In the genomic region with DNA sequence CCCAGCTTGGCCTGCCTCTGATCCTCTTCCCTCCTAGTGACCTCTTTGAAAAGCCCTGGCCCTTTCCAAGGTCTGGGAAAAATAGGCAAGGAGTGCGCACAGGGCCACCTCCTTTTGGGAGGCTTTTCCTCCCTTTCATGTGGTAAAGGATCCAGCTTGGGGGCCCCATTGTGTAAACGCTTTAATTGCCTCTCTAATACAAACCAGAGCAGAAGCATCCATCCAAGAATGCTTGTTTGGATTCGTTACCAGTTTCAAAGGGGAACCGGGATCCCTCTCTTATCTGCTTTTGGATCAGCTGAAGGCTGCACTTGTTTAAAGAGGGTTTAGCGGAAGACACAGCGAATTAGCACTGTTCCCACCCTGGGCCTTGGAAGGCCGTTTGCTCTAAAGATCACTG, we compare ENCODE assay signal across 14 mouse cellular contexts.
DNase-seq lines count a peak whose midpoint lies in the region; TF ChIP-seq lines count a peak whose summit lies in the region.
"Had no signal": no experiment of that assay in that cellular context is flagged by ENCODE, and none has a peak within 500 bp of the region (broad histone marks: within the 10 kb centered on the region; RNA-seq: fewer than 3 reads in every experiment).

No protein-coding gene starts in this region.

- peaks cover 3% of the 10 kb centered on the region; the same call in 1 of the 2 replicates for H3K9me3 ChIP-seq in ES-E14 (ENCODE audit: control insufficient read depth, insufficient read depth, low read depth, low read length)
- H3K9me3 ChIP-seq: forebrain, embryonic 15.5 days; hindbrain, embryonic 12.5 days had no signal

- H3K36me3 ChIP-seq in ES-E14 (ENCODE audit: control insufficient read depth, insufficient read depth, low read length, poor library complexity, severe bottlenecking) = no peaks in the 10 kb centered on the region; the same call in 1 of the 2 replicates
- H3K36me3 ChIP-seq: forebrain, embryonic 15.5 days; hindbrain, embryonic 12.5 days had no signal

- H3K4me1 ChIP-seq in ES-E14 (ENCODE audit: control insufficient read depth in 2 of 2, insufficient read depth in 2 of 2, low read length in 2 of 2, poor library complexity in 1 of 2) = peaks cover 0 to 6% of the 10 kb centered on the region in 2 experiments; a peak in 1 of 4 replicates
- H3K4me1 ChIP-seq: hindbrain, embryonic 12.5 days had no signal

- DNase-seq in heart, adult 8-10 months (ENCODE audit: low spot score) = peak; percentile 48
- DNase-seq in heart, postnatal 25 days (ENCODE audit: low spot score) = no peak
- DNase-seq in ES-E14 (ENCODE audit: low read depth, low spot score) = peak; percentile 34
- DNase-seq in embryo, embryonic 11 days = peak; percentile 17
- DNase-seq in lung, postnatal 36 days = peak; percentile 13
- DNase-seq in thymus, postnatal 10 days (ENCODE audit: low spot score in 2 of 2) = no peak
- DNase-seq in cerebellum, adult 18-20 months = no peak
- DNase-seq: adrenal gland, postnatal 36 days; cerebellum, postnatal 14 days; kidney, postnatal 14 days; right cerebral cortex, postnatal 14 days had no signal

- H3K9ac ChIP-seq in ES-E14 (ENCODE audit: insufficient read depth, low read depth, low read length, poor library complexity, severe bottlenecking) = no peak overlapping the region
- H3K9ac ChIP-seq: forebrain, embryonic 15.5 days; hindbrain, embryonic 12.5 days; liver, embryonic 14.5 days had no signal

- in situ Hi-C loops in ES-E14 (cut with MboI; ENCODE audit: low sequenced_read_pairs in 2 of 2, unreplicated experiment in 2 of 2) = no loop called here

- intact Hi-C loops in heart, postnatal 25 days (cut with DNase I) = loop anchor here (5.0 kb wide), 3 partner anchors 81 to 431 kb away; no protein-coding TSS in a partner anchor

- H3K27ac ChIP-seq in ES-E14 (ENCODE audit: insufficient read depth, low read depth, low read length, poor library complexity, severe bottlenecking) = no peak overlapping the region
- H3K27ac ChIP-seq: forebrain, embryonic 15.5 days; hindbrain, embryonic 12.5 days; liver, embryonic 14.5 days had no signal

- H3K4me3 ChIP-seq in ES-E14 (ENCODE audit: insufficient read depth in 1 of 2, low read depth in 1 of 2, low read length in 2 of 2, poor library complexity in 1 of 2, severe bottlenecking in 1 of 2) = no peak overlapping the region
- H3K4me3 ChIP-seq: forebrain, embryonic 15.5 days; hindbrain, embryonic 12.5 days had no signal

TF ChIP-seq in ES-E14, 5 proteins besides CTCF, POLR2A, EP300 and RAD21:
- TF ChIP-seq ZC3H11A (IDR thresholded peaks at IDR 0.05; ENCODE audit: borderline replicate concordance, low read depth, low read length) (no peak), HCFC1 (IDR thresholded peaks at IDR 0.05; ENCODE audit: borderline replicate concordance, insufficient read depth, low read length) (no peak), ZNF384 (IDR thresholded peaks at IDR 0.05; ENCODE audit: low read depth, low read length) (no peak), CHD2 (IDR thresholded peaks at IDR 0.05; ENCODE audit: low read depth, low read length) (no peak), MAFK (IDR thresholded peaks at IDR 0.05; ENCODE audit: insufficient read depth, low read depth, low read length) (no peak)

Comparison
In these comparisons a context has a peak if more than half of its experiments do, and no peak if none do; other contexts are left out.
1. DNase-seq: peak in heart, adult 8-10 months (single experiment), ES-E14 (single experiment), embryo, embryonic 11 days (single experiment) and lung, postnatal 36 days (single experiment); none in heart, postnatal 25 days (single experiment), thymus, postnatal 10 days (0 of 2) and cerebellum, adult 18-20 months (0 of 2).